Mouse (Mus musculus): ENCODE data around the gene Tvp23a. TPM values are rescaled to one million over a fixed set of nuclear protein-coding genes. Genes with fewer than 3 reads are reported as not detected.

The Tvp23a gene
- total RNA-seq, 4 experiments from 2014 or later, result 0.08 to 0.24 (median 0.14) TPM

GRCm38 (mm10) chr16:10453872-10454582, 6.9 kb upstream of the Tvp23a start:
- DNase-seq (ENCODE audit: low spot score in 2 of 2), result no peak

GRCm38 (mm10) chr16:10452445-10452896, 5.3 kb upstream of the Tvp23a start:
- DNase-seq (ENCODE audit: low spot score in 2 of 2), result peak; percentile 19 to 30

- no peak for DNase-seq (ENCODE audit: low spot score in 2 of 2)
Measured at GRCm38 (mm10) chr16:10451906-10452305, 4.7 kb upstream of the Tvp23a start.

GRCm38 (mm10) chr16:10448931-10449330, 1.8 kb upstream of the Tvp23a start:
- no peak for DNase-seq (ENCODE audit: low spot score in 2 of 2)

GRCm38 (mm10) chr16:10447781-10448180, 619 bp upstream of the Tvp23a start:
- DNase-seq (ENCODE audit: low spot score in 2 of 2), result no peak

- no peak for DNase-seq (ENCODE audit: low spot score in 2 of 2)
Measured at GRCm38 (mm10) chr16:10446573-10447263, 444 bp downstream of the Tvp23a start.

- DNase-seq (ENCODE audit: low spot score in 2 of 2), result no peak
Measured at GRCm38 (mm10) chr16:10443723-10444122, 3.4 kb downstream of the Tvp23a start.

GRCm38 (mm10) chr16:10441761-10442160, 5.4 kb downstream of the Tvp23a start:
- no peak for DNase-seq (ENCODE audit: low spot score in 2 of 2)

- no peak for DNase-seq (ENCODE audit: low spot score in 2 of 2)
Measured at GRCm38 (mm10) chr16:10441328-10441727, 5.8 kb downstream of the Tvp23a start.

GRCm38 (mm10) chr16:10438055-10438454, 9.1 kb downstream of the Tvp23a start:
- DNase-seq (ENCODE audit: low spot score in 2 of 2), result no peak

- DNase-seq (ENCODE audit: low spot score in 2 of 2), result no peak
Measured at GRCm38 (mm10) chr16:10436166-10436565, 11.0 kb downstream of the Tvp23a start.

GRCm38 (mm10) chr16:10433344-10433743, 13.8 kb downstream of the Tvp23a start:
- DNase-seq (ENCODE audit: low spot score in 2 of 2), result no peak

- no peak for DNase-seq (ENCODE audit: low spot score in 2 of 2)
Measured at GRCm38 (mm10) chr16:10432387-10432786, 14.8 kb downstream of the Tvp23a start.

GRCm38 (mm10) chr16:10431911-10432310, 15.3 kb downstream of the Tvp23a start:
- DNase-seq (ENCODE audit: low spot score in 2 of 2), result no peak

- DNase-seq (ENCODE audit: low spot score in 2 of 2), result no peak
Measured at GRCm38 (mm10) chr16:10420447-10421054, 26.6 kb downstream of the Tvp23a start.

GRCm38 (mm10) chr16:10417723-10418259, 29.4 kb downstream of the Tvp23a start:
- no peak for DNase-seq (ENCODE audit: low spot score in 2 of 2)

GRCm38 (mm10) chr16:10416866-10417265, 30.3 kb downstream of the Tvp23a start:
- DNase-seq (ENCODE audit: low spot score in 2 of 2), result no peak

- DNase-seq (ENCODE audit: low spot score in 2 of 2), result no peak
Measured at GRCm38 (mm10) chr16:10415976-10416375, 31.2 kb downstream of the Tvp23a start.

- DNase-seq (ENCODE audit: low spot score in 2 of 2), result peak; percentile 86 to 90
Measured at GRCm38 (mm10) chr16:10411764-10412746, 35.1 kb downstream of the Tvp23a start, which contains the start of gene Nubp1. Gene Nubp1 (plus strand): TSS chr16:10411948.

GRCm38 (mm10) chr16:10399160-10399559, 48.0 kb downstream of the Tvp23a start:
- DNase-seq (ENCODE audit: low spot score in 2 of 2), result peak; percentile 64 to 66

- no peak for DNase-seq (ENCODE audit: low spot score in 2 of 2)
Measured at GRCm38 (mm10) chr16:10398755-10399154, 48.4 kb downstream of the Tvp23a start.
